Mouse (Mus musculus) olfactory bulb, adult 2 months (tissue): Measurements from ENCODE around the gene Lrguk.

Source experiments
- CTCF ChIP-seq: fragments of 200-500 bp; IDR thresholded peaks from 2 replicates; pipeline ENCODE4 v1.5.1; 2012; ENCODE audit warnings: low read depth, mild to moderate bottlenecking, low read length, moderate library complexity; ENCODE audit not compliant: insufficient read depth
- POLR2A ChIP-seq: fragments of 200-500 bp; IDR thresholded peaks from 2 replicates; pipeline ENCODE4 v1.6.1; 2012; ENCODE audit warnings: mild to moderate bottlenecking, low read depth, low read length, moderate library complexity; ENCODE audit not compliant: insufficient read depth

DNA sequence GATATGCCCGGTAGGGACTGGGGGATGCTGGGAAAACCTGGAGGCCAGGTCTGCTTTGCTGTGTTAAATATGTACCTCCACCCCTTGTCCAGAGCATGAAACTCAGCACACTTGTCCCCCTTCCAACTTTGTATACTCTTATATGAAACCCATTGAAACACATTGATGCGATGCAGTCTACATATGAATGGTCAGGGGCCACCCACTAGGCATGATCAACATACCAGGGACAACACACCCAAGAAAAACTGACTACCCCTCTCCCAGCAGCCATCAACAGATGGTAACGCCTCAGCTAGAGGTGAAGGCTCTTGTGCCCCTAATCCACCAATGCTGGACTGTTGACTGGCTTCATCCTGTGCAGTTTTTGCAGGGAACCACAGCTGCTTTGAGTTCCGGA, 150.7 kb downstream of the Lrguk start:
- TF ChIP-seq CTCF, result no peak
- TF ChIP-seq POLR2A, result no peak
